Mouse (Mus musculus) stomach, postnatal 0 days (tissue): ENCODE data around the gene Ppp1r9a. TPM values are rescaled to one million over a fixed set of nuclear protein-coding genes. Genes with fewer than 3 reads are reported as not detected.

Experiments used
- ATAC-seq: fragments of 200-750 bp; cut with Nextera tagmentation; 2 replicates; pipeline ENCODE4 v1.8.0; 2017; ENCODE audit not compliant: low FRiP score, low TSS enrichment
- DNase-seq: peaks from one replicate; pipeline ENCODE4 v3.0.0-alpha.2; 2016; ENCODE audit warnings: low spot score
- H3K27ac ChIP-seq: fragments of 300-500 bp; sonication (generic); replicated peaks from 2 replicates; pipeline ENCODE4 v1.5.1; 2014; ENCODE audit warnings: mild to moderate bottlenecking, control low read depth
- H3K27me3 ChIP-seq: fragments of 300-500 bp; sonication (generic); 2 replicates; pipeline ENCODE4 v1.6.1; 2014; ENCODE audit warnings: low read length; ENCODE audit not compliant: control insufficient read depth, insufficient read depth
- H3K36me3 ChIP-seq: fragments of 300-500 bp; sonication (generic); 2 replicates; pipeline ENCODE4 v1.6.1; 2014; ENCODE audit warnings: low read length, mixed read lengths; ENCODE audit not compliant: control insufficient read depth, insufficient read depth
- H3K4me1 ChIP-seq: fragments of 300-500 bp; sonication (generic); replicated peaks from 2 replicates; pipeline ENCODE4 v1.6.1; 2014; ENCODE audit warnings: antibody characterized with exemption; ENCODE audit not compliant: control insufficient read depth, insufficient read depth
- H3K4me2 ChIP-seq: fragments of 300-500 bp; sonication (generic); replicated peaks from 2 replicates; pipeline ENCODE4 v1.6.1; 2014; ENCODE audit warnings: low read depth, mild to moderate bottlenecking, control low read depth, moderate library complexity
- H3K4me3 ChIP-seq: fragments of 300-500 bp; sonication (generic); 2 replicates; pipeline ENCODE4 v1.5.1; 2014; ENCODE audit warnings: low read depth, low read length, control low read depth
- H3K9ac ChIP-seq: fragments of 300-500 bp; sonication (generic); 2 replicates; pipeline ENCODE4 v1.6.1; 2014; ENCODE audit warnings: mild to moderate bottlenecking, low read length, control low read depth, mixed read lengths
- H3K9me3 ChIP-seq: fragments of 300-500 bp; sonication (generic); 2 replicates; pipeline ENCODE4 v1.6.1; 2016; ENCODE audit warnings: low read length; ENCODE audit not compliant: control insufficient read depth
- CTCF ChIP-seq: IDR thresholded peaks from 2 replicates; pipeline ENCODE4 v1.5.1; 2016; ENCODE audit warnings: antibody characterized with exemption, low read depth, mild to moderate bottlenecking, moderate library complexity
- EP300 ChIP-seq: optimal IDR thresholded peaks from 2 replicates; pipeline ENCODE3; 2016; ENCODE audit warnings: antibody characterized with exemption
- WGBS: fragments of 180-500 bp; shearing (Covaris S2); extraction: QIAGEN DNeasy Blood & Tissue Kit; methylation state at CpG from one replicate; pipeline ENCODE4 v1.1.7; 2014; 5-methylcytosine and 5-hydroxymethylcytosine counted together
- polyA plus RNA-seq: library from polyadenylated mRNA; unstranded; fragments of >200 nt; fragmentation: Nextera tagmentation; extraction: Ambion mirVana; gene quantifications from 2 replicates; pipeline ENCODE4 v1.2.1, GENCODE M21; 2015

Ppp1r9a gene
- polyA plus RNA-seq, 1 experiment from 2014 or later: 3.1 TPM

DNA sequence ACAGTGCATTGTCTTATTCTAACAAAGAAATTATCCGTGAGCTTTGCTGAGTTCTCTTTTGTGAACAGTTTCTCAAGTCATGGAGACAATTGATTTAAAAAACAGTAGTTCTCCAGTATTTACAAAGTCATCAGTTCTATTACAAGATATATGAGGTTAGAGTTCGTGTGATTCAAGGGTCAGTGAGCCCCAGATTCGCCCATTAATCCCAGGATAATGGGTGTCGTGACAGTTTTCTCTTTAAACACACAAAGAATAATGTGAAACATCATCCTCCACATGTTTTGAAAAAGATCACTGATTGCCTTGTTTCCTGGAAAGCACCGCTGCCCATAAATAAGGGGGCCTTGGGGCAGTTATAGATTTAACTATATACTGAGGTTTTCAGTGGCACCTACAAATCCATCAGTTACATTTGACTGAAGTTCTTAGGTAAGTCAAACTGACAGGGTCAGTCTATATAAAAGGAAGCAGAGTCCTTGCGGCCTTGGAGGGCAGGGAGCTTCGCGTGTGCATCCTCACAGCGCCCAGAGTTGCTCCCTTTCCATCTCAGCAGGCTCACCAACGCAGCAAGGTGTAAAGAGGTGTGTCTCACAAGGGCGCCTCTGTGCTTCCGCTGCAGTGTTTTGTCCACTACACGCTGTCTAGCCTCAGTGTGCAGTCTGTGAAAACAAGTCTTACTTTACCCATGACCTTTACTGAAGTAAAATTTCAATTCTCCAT is 126.6 kb downstream of the Ppp1r9a start:
- Histone ChIP-seq H3K27ac (no peak overlapping the region), H3K36me3 (no peaks in the 10 kb centered on the region), H3K9me3 (no peaks in the 10 kb centered on the region), H3K9ac (no peak overlapping the region), H3K4me3 (no peak overlapping the region), H3K4me2 (no peak overlapping the region), H3K4me1 (no peaks in the 10 kb centered on the region), H3K27me3 (no peaks in the 10 kb centered on the region)
- TF ChIP-seq CTCF (no peak), EP300 (no peak)
- ATAC-seq (no peak), DNase-seq (no peak)
- 70% methylated on average over 13 of the region's 13 CpGs for WGBS

DNA sequence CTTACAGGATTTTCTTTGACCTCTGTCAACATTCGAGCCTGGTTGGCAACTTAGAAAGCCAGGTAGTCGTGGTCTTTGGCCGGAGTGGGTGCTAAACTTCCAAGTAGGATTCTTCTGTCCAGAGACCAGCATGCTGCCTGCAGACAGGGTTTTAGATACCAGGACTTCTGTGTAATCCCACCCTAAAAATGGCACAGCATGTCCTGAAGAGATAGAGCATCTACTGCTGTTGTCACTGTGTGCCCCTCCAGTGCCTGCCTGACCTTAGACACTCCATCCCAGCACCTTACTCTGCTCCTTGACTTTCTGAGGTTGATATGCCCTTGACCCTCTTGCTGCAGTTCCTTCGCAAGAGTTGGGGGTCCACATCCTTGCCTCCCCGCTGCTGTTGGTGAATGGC is 127.2 kb downstream of the Ppp1r9a start:
- Histone ChIP-seq H3K4me3 (no peak overlapping the region), H3K4me1 (no peaks in the 10 kb centered on the region), H3K9ac (no peak overlapping the region), H3K9me3 (no peaks in the 10 kb centered on the region), H3K36me3 (no peaks in the 10 kb centered on the region), H3K4me2 (no peak overlapping the region), H3K27me3 (no peaks in the 10 kb centered on the region), H3K27ac (no peak overlapping the region)
- ATAC-seq: no peak
- WGBS: 92% methylated on average over 5 of the region's 5 CpGs
- TF ChIP-seq EP300: no peak
- TF ChIP-seq CTCF: no peak
- no peak for DNase-seq

DNA sequence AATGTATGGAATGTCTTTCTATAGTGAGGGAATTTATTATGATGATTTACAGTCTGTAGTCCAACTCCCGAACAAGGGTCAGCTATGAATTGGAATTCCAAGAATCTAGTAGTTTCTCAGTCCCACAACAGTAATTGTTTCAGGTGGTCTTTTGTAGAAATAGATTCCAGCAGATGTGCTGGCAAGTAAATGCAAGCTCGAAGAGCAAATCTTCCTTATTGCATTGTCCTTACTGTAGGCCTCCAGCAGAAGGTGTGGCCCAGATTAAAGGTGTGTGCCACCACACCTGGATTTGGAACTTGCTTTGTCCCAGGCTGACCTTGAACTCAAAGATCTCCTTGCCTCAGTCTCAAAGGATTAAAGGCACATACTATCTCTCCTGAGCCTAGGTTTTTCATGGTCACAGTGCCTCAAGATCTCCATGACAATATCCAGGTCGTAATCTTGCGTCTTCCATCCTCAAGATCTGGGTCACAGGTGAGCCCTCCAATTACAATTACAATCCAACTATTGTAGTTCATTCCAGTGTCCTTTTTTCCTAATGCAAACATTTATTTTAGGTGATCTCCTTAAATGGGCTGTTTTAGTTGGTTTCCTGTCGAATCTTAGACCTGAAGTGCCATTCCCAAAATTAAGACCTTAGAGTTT is 130.4 kb downstream of the Ppp1r9a start:
- Histone ChIP-seq H3K9me3 (no peaks in the 10 kb centered on the region), H3K27me3 (no peaks in the 10 kb centered on the region), H3K4me2 (no peak overlapping the region), H3K27ac (no peak overlapping the region), H3K36me3 (no peaks in the 10 kb centered on the region), H3K4me3 (no peak overlapping the region), H3K9ac (no peak overlapping the region), H3K4me1 (no peaks in the 10 kb centered on the region)
- WGBS: 87% methylated on average over 5 of the region's 5 CpGs
- TF ChIP-seq CTCF: no peak
- no peak for TF ChIP-seq EP300
- ATAC-seq (no peak), DNase-seq (no peak)

DNA sequence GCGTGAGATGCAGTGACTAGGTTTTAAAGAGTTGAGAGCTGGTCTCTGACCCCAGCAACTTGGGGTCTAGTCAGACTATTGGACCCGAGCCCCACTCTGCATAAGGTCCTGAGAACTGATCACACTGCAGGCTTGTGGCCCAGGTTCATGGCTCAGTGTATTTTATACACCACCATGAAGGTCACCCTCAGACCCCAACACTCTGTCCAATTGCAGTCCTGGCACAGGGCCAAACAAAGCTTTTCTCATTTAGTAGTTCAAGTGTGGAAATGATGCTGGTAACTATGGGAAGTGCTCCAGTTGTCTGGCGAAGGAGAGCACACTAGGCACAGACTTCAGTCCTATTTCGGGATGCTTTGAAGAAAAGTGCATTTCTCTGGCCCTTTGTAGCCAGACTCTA is 134.5 kb downstream of the Ppp1r9a start:
- Histone ChIP-seq H3K9ac (no peak overlapping the region), H3K4me3 (no peak overlapping the region), H3K4me2 (no peak overlapping the region), H3K27ac (no peak overlapping the region), H3K36me3 (no peaks in the 10 kb centered on the region), H3K27me3 (no peaks in the 10 kb centered on the region), H3K4me1 (no peaks in the 10 kb centered on the region), H3K9me3 (no peaks in the 10 kb centered on the region)
- no peak for ATAC-seq
- DNase-seq: no peak
- TF ChIP-seq CTCF: no peak
- no peak for TF ChIP-seq EP300
- 74% methylated on average over 4 of the region's 4 CpGs for WGBS

DNA sequence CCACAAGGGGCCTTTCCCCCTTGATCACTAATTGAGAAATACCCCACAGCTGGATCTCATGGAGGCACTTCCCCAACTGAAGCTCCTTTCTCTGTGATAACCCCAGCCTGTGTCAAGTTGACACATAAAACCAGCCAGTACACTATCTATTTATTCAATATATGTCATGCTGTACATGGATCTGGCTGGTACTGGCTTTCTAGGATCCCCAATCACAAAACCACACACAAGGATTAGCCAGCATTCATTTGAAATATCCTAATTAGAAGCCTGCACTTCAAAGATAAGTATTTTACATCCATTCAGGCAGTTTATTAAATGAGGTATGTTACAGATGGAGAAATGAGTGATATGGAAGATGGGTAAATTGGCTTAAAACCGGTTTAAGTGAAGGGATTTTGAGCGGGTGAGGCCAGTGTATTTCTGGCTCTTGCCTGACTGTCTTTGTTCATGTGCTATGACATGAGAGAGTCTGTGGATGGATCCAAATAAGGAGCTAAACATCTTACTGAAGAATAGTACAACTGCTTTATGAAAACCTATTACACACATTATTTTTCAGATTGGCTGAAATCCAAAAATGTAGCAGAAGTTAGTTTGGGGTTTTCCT is 135.5 kb downstream of the Ppp1r9a start:
- ATAC-seq (no peak), DNase-seq (no peak)
- WGBS: 57% methylated on average over 2 of the region's 2 CpGs
- Histone ChIP-seq H3K4me1 (no peaks in the 10 kb centered on the region), H3K27me3 (no peaks in the 10 kb centered on the region), H3K4me3 (no peak overlapping the region), H3K27ac (no peak overlapping the region), H3K36me3 (no peaks in the 10 kb centered on the region), H3K4me2 (no peak overlapping the region), H3K9me3 (no peaks in the 10 kb centered on the region), H3K9ac (no peak overlapping the region)
- TF ChIP-seq CTCF (no peak), EP300 (no peak)

DNA sequence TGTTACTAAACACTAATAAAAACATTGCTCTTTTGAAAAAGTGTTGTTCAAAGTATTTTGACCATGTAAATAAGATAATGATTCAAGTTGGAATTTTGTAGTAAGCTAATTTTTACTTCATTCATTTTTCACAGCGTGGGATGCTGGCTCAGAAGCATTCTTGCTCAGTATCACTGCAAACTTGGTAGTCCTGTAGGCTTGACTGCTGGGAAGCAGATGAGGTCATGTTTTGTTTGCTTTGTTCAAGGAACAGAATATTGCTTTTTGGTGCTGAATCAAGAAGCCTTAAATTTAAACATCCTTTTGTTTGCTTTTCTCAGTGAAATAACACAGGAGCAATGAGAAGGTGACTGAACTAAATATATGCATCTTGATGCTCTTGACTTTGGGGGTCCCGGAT is 136.6 kb downstream of the Ppp1r9a start:
- H3K36me3 ChIP-seq: no peaks in the 10 kb centered on the region
- 50% methylated on average over 2 of the region's 2 CpGs for whole genome bisulfite sequencing
- ATAC-seq (no peak), DNase-seq (no peak)
- no peaks in the 10 kb centered on the region for H3K27me3 ChIP-seq
- H3K4me1 ChIP-seq: no peaks in the 10 kb centered on the region
- H3K4me3 ChIP-seq: no peak overlapping the region
- H3K27ac ChIP-seq: no peak overlapping the region
- no peaks in the 10 kb centered on the region for H3K9me3 ChIP-seq
- TF ChIP-seq CTCF: no peak
- TF ChIP-seq EP300: no peak
- H3K9ac ChIP-seq: no peak overlapping the region
- no peak overlapping the region for H3K4me2 ChIP-seq
